Mouse (Mus musculus) gastrocnemius, postnatal 14 days (tissue): Measurements from ENCODE around the gene En2. TPM values are rescaled to one million over a fixed set of nuclear protein-coding genes. Genes with fewer than 3 reads are reported as not detected.
A peak's percentile ranks its signal among the peaks of the same experiment; 100 is the strongest.

Source experiments
- DNase-seq: peaks from one replicate; pipeline ENCODE4 v3.0.0; 2021; ENCODE audit warnings: mixed read lengths
- intact Hi-C: fragments of 180-260 bp; cut with DNase I; formaldehyde crosslinking; loops from one replicate; pipeline ENCODE4 v1.15.1; 2025; ENCODE audit warnings: low total_unique reads
- long read RNA-seq, 2 experiments: library from polyadenylated mRNA; stranded (forward); transcript quantifications; one replicate each; pipeline ENCODE4 v2.0.0; 2021
- total RNA-seq, 2 experiments: library from RNA; stranded (reverse); gene quantifications; 2 replicates each; pipeline ENCODE4 v1.2.3; 2021

En2 gene
- under 1 TPM; 0.18 to 0.23 TPM for total RNA-seq
- long read RNA-seq, experiment 1 = 0 reads
- long read RNA-seq, experiment 2 = 0 reads

DNA sequence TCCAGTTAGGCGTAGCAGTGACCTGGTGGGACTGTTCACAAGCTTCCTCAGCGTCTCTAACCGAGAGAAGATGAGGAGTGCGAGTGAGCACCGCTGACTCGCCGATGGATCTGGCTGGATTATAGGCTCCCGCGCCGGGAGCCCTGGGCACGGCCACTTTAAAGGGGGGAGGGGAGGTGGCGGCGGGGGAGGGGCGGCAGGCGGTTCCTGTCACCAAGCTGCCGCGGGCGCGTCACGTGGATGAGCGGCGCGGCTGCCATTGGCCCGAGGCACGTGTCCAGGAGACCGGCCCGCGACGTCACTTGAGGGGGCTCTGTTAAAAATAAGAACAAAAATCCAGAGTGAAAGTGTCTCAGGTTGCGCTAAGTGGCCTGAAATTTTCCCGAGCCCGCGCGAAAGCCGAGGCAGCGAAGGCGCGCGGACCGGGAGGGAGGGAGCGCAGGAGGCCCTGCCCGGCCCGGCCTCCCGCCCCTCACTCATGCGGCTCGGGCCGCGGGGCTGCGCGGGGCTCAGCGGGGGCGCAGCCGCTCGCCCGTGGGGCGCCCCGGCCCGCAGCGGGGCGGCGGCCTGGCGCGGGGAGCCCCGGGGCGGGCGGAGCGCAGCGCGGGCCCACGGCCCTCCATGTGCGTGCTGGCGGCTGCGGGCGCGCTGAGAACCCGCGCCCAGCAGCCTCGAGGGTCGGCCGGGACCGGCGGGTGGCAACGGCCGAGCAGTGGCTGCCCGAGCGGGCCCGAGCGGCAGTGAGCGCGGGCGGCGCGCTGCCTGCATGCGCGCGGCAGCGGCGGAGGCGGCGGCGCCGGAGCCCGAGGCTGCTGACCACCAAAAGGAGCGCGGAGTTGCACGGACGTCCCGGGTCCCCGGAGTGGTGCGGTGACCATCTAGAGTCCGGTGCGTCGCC lies at the start of gene En2:
Gene En2, plus strand, starts transcription at position 337 of the 898 bp plus-strand sequence.
- DNase-seq = peak; percentile 44
- intact Hi-C loops = no loop called here

DNA sequence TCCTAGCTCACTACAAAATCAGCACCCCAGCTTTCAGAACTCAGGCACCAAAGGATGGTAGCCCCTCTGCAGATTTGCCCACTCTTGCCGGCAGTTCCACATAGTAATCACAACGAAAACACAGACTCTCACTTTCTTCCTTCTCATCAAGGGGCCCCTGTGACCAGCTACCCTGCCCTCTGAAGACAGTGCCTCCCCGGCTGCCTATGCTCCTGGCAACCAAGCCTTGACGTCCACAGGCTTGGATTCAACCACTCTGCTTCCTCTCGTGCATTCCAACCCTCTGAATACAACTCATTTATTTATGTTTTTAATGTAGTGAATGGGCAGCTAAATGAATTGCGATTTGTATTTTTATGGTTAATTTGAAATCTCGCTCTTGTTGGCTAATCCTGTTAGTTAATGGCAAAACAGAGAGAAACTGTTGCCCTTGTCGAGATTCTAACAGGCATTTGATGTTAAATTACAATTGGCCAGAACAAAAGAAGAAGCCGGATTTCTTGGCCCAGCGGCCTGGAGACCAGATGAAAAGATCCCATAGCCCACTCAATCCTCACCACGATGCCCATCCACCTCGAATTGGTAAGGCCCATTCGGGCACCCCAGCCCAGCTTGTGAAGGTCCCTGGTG lies 48.1 kb upstream of the En2 start:
- no peak for DNase-seq
- intact Hi-C loops = no loop called here

DNA sequence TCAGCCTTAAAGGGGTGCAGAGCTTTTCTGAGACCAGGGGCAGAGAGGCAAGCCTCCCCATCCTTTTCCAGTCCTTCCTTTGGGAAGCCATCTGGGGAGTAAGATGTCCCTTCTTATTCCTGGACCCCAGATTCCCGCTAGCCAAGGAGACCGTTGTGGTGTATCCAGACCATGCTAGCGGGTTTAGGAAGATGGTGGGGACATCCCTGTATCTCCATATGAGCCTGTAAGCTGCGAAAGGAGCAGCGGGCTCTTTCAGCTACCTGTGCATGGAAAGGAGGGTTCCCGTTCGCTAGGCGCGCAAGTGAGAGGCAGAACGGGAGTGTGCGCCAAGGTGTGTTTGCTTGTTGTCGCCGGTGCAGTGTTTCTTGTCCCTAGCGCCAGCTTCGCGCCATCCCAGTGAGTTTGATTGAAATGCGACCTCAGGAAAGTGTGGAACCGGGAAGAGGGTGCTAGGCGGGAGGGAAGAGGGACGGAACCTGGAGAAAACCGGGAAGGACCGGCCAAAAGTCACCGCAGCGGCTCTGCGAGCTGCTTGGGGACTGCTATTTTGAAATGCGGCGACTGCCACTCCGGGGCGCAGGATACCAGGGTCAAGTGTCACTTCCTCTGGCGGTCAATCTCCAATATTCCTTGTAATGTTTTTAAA lies 47.5 kb upstream of the En2 start:
- intact Hi-C loops = no loop called here
- DNase-seq = no peak

- DNase-seq = no peak
- intact Hi-C loops = no loop called here
Measured at GRCm38 (mm10) chr5:28118531-28118925, 47.0 kb upstream of the En2 start.

DNA sequence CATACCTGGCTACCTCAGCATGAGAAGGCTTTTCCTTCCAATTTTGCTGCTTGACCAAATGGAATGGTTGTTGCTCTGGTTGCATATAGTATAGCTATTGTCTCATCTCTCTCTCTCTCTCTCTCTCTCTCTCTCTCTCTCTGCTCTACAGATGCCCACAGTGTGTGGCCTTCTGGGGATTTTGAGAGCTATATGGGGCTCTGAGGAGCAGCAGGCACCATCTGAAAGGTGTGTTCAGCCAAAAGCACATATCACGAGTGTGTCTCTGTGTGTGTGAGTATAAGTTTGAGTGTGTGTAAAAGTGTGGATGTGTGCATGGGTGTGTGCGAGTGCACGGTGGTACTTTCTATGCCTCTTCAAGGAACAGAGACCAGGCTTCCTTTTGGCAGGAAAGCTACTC lies 45.9 kb upstream of the En2 start:
- intact Hi-C loops = no loop called here
- DNase-seq = no peak

GRCm38 (mm10) chr5:28122491-28123454 lies 42.7 kb upstream of the En2 start:
- peak; percentile 55 for DNase-seq
- intact Hi-C loops = no loop called here

DNA sequence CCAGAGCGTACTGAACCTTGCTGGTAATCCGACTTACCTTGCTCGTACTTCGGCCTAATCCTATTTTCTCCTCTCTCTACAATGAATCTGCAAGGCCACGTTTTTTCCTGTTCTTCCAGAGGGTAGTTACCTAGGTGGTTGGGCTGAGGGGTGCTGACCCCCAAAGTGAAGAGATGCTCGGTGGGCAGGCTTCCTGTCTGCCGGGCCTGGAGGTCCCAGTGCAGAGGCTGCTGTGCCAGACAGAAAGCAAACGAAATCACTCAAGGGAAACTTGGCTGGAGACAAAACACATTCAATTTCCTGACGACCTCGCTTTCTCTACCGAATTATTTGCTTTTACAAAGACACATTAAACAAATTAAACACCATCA lies 42.1 kb upstream of the En2 start:
- intact Hi-C loops = no loop called here
- DNase-seq = no peak

- intact Hi-C loops = no loop called here
- DNase-seq = no peak
Measured at GRCm38 (mm10) chr5:28124321-28125230, 40.9 kb upstream of the En2 start.

GRCm38 (mm10) chr5:28128851-28129250 lies 36.6 kb upstream of the En2 start:
- intact Hi-C loops = no loop called here
- DNase-seq = no peak

GRCm38 (mm10) chr5:28132231-28132630 lies 33.3 kb upstream of the En2 start:
- intact Hi-C loops = no loop called here
- DNase-seq = no peak

DNA sequence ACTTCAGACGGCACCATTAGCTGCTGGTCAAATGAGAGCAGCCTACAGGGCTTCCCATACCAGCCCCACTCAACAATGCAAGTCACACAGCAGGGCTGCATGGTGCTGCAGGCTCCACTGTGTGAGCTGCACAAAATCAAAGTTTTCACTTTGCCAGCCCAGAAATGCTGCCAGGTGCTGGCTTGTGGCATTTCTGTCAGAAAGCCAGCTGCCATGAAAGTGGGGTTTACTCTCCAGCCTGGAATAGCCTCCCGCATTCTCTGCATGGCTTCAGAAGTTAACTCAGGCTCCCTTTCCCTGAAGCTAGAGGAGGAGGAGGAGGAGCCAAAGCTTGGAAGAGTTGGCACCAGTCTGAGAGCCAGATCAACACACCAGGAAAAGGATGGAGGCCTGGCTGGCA lies 29.1 kb upstream of the En2 start:
- intact Hi-C loops = no loop called here
- DNase-seq = no peak

- no peak for DNase-seq
- intact Hi-C loops = no loop called here
Measured at GRCm38 (mm10) chr5:28144555-28144954, 20.9 kb upstream of the En2 start.

DNA sequence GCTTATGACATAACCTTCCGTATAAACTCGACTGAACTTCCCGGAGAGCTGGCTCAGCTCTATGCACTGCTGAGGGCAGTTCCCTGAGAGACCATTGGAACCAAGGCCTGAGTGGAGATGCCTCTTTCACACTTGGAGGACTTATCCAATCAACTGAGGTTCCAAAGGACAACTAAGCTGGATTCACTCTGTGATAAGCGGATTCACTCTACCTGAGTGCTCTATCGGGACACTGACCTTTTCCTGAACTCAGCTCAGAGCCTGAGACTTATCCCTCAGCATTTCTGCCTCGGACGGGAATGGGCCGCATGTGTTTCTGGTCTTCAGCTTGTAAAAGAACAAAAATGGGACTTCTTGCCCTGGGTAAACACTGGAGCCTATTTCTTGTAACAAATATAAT lies 19.5 kb upstream of the En2 start:
- intact Hi-C loops = no loop called here
- DNase-seq = no peak

- DNase-seq = no peak
- intact Hi-C loops = no loop called here
Measured at GRCm38 (mm10) chr5:28148473-28148872, 17.0 kb upstream of the En2 start.

GRCm38 (mm10) chr5:28149436-28149835 lies 16.1 kb upstream of the En2 start:
- intact Hi-C loops = no loop called here
- no peak for DNase-seq

DNA sequence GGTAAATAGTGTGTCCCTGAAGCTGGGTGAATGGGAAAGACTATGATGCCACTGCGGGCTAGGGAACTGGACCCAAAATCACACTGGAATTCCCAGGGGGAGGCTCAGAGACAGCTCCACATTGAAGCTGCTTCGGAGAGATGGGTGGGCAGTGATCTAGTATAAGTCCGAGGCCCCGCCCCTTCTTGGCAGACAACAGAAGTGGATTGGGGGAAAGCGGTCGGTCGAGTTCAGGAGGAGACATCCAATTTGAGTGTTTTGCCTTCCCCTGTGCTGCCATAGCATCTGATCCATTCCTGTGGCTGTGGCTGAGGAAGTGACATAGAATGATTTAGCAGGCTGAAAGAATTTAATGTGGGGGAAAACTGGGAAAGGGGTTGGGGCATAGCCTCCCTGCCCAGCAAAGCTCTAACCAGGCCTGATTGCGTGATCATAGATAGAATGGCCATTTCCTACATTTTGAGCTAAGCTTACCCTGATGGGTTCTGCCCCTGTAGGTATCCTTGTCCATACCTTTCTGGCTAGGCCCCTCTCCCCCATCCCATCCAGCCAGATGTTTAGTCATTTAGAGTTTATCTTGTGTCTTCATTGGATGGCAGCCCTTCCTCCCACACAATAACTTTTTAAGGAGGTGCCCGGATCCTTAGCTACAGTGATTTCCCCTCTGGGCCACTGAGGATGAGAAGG lies 8.3 kb upstream of the En2 start:
- intact Hi-C loops = no loop called here
- DNase-seq = no peak

DNA sequence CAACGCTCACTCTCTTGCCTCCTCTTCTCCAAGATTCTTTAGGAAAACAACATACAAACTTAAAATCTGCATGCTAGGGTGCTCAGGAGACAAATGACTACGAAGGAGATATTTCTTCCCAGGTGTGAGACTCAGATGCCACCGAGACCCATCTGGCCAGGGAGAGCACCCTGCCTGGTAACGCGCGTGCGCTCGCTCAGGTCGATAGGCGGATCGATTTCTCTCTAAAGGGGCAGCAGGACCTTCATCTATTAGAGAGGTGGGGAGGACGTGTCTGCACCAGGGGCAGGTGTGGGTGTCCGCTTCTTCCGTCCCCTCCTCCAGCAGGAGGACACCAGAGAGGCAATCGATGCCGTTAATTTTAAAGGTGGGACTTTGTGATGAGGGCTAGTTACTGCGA lies 7.7 kb upstream of the En2 start:
- no peak for DNase-seq
- intact Hi-C loops = no loop called here
